In genomic region chr13:101545344-101546181, GRCm38 (mm10) we compare ENCODE assay signal across 9 mouse cellular contexts.
A peak's percentile ranks its signal among the peaks of the same experiment; 100 is the strongest.
DNase-seq lines count a peak whose midpoint lies in the region; ATAC-seq lines count a peak whose summit lies in the region.
"Had no signal": no experiment of that assay in that cellular context is flagged by ENCODE, and none has a peak within 500 bp of the region (broad histone marks: within the 10 kb centered on the region; RNA-seq: fewer than 3 reads in every experiment).

No protein-coding gene starts in this region.

- no peaks in the 10 kb centered on the region for H3K36me3 ChIP-seq in heart, embryonic 11.5 days (ENCODE audit: control insufficient read depth, insufficient read depth, low read length)
- no peaks in the 10 kb centered on the region for H3K36me3 ChIP-seq in midbrain, embryonic 16.5 days (ENCODE audit: control insufficient read depth, insufficient read depth, low read length)
- H3K36me3 ChIP-seq: embryonic facial prominence, embryonic 13.5 days had no signal

- no peak for DNase-seq in frontal cortex, postnatal 10 days (ENCODE audit: low spot score in 2 of 2)
- DNase-seq in NIH3T3 (ENCODE audit: low read depth), result peak; percentile 27
- no peak for DNase-seq in frontal cortex, postnatal 14 days (ENCODE audit: low spot score in 2 of 2)
- DNase-seq in neural tube, embryonic 10.5 days (ENCODE audit: extremely low spot score, low spot score), result no peak

- H3K4me1 ChIP-seq in heart, embryonic 11.5 days (ENCODE audit: control insufficient read depth, insufficient read depth, low read length), result peaks cover 4% of the 10 kb centered on the region; the same call in 1 of the 2 replicates
- H3K4me1 ChIP-seq in midbrain, embryonic 16.5 days (ENCODE audit: control insufficient read depth, insufficient read depth, low read length), result no peaks in the 10 kb centered on the region

- WGBS in heart, embryonic 11.5 days (ENCODE audit: insufficient replicate concordance), result 26% methylated on average over 6 of the region's 6 CpGs
- WGBS in midbrain, embryonic 16.5 days, result 28% methylated on average over 6 of the region's 6 CpGs

- peak overlapping the region; percentile 74 for H3K27ac ChIP-seq in heart, embryonic 11.5 days (ENCODE audit: low read depth, low read length)
- H3K27ac ChIP-seq in midbrain, embryonic 16.5 days (ENCODE audit: low read length), result no peak overlapping the region
- H3K27ac ChIP-seq: embryonic facial prominence, embryonic 13.5 days had no signal

- H3K9ac ChIP-seq in heart, embryonic 11.5 days (ENCODE audit: low read depth, low read length), result no peak overlapping the region
- no peak overlapping the region for H3K9ac ChIP-seq in midbrain, embryonic 16.5 days (ENCODE audit: low read depth, low read length)
- H3K9ac ChIP-seq: embryonic facial prominence, embryonic 13.5 days had no signal

- 0 out of 2 replicates have a peak, but pooled peaks have one; percentile 22 for ATAC-seq in frontal cortex, adult (ENCODE audit: low TSS enrichment)
- ATAC-seq in heart, embryonic 11.5 days (replicated peaks; ENCODE audit: insufficient number of reproducible peaks, low FRiP score, low TSS enrichment), result peak; percentile 96
- ATAC-seq in midbrain, embryonic 16.5 days, result 0 out of 2 replicates have a peak, but pooled peaks have one; percentile 39
- ATAC-seq in inflammation-experienced regulatory T-cells, adult 6 months, result no peak

- peak overlapping the region; percentile 16; the same call in 1 of the 2 replicates for H3K4me2 ChIP-seq in heart, embryonic 11.5 days
- H3K4me2 ChIP-seq in midbrain, embryonic 16.5 days (ENCODE audit: low read length), result no peak overlapping the region
- H3K4me2 ChIP-seq: embryonic facial prominence, embryonic 13.5 days had no signal

- H3K9me3 ChIP-seq in heart, embryonic 11.5 days (replicated peaks; ENCODE audit: control insufficient read depth, low read length), result no peaks in the 10 kb centered on the region
- H3K9me3 ChIP-seq in midbrain, embryonic 16.5 days (replicated peaks; ENCODE audit: control insufficient read depth, low read length, poor library complexity, severe bottlenecking), result no peaks in the 10 kb centered on the region
- H3K9me3 ChIP-seq: embryonic facial prominence, embryonic 13.5 days had no signal

- no peaks in the 10 kb centered on the region for H3K27me3 ChIP-seq in heart, embryonic 11.5 days (ENCODE audit: control insufficient read depth, insufficient read depth, low read length)
- H3K27me3 ChIP-seq in midbrain, embryonic 16.5 days (ENCODE audit: control insufficient read depth, insufficient read depth, low read depth, low read length), result no peaks in the 10 kb centered on the region; the same call in 1 of the 2 replicates
- H3K27me3 ChIP-seq: embryonic facial prominence, embryonic 13.5 days had no signal

- H3K4me3 ChIP-seq in heart, embryonic 11.5 days (ENCODE audit: low read depth, low read length), result no peak overlapping the region
- no peak overlapping the region for H3K4me3 ChIP-seq in midbrain, embryonic 16.5 days (ENCODE audit: low read depth, low read length)
- H3K4me3 ChIP-seq: embryonic facial prominence, embryonic 13.5 days had no signal
